ENCODE assay signal across 26 mouse cellular contexts in genomic region chr2:93807440-93807839, GRCm38 (mm10).
"Had no signal": no experiment of that assay in that cellular context is flagged by ENCODE, and none has a peak within 500 bp of the region (broad histone marks: within the 10 kb centered on the region; RNA-seq: fewer than 3 reads in every experiment).

No protein-coding gene starts in this region.

- ATAC-seq: hindbrain, embryonic 16.5 days; inflammation-experienced regulatory T-cells, adult 6 months; intestine, embryonic 15.5 days; intestine, postnatal 0 days; liver, postnatal 0 days had no signal

- H3K4me1 ChIP-seq: hindbrain, embryonic 10.5 days; hindbrain, embryonic 12.5 days; intestine, embryonic 15.5 days; limb, embryonic 10.5 days; limb, embryonic 12.5 days had no signal

- H3K9me3 ChIP-seq: hindbrain, embryonic 10.5 days; hindbrain, embryonic 12.5 days; intestine, embryonic 15.5 days; limb, embryonic 10.5 days; limb, embryonic 12.5 days; liver, embryonic 13.5 days; liver, embryonic 15.5 days had no signal

- DNase-seq: heart, adult 2 months; heart, postnatal 10 days; heart, postnatal 4 days; kidney, adult 18-20 months; kidney, adult 8-10 months; kidney, postnatal 10 days; kidney, postnatal 25 days; kidney, postnatal 4 days; liver; liver, embryonic 13.5 days; liver, postnatal 0 days; lung, adult 2 months had no signal

- H3K4me2 ChIP-seq: heart, embryonic 11.5 days; hindbrain, embryonic 12.5 days; hindbrain, embryonic 14.5 days; intestine, embryonic 15.5 days; limb, embryonic 12.5 days; liver, embryonic 11.5 days; liver, embryonic 13.5 days; liver, embryonic 15.5 days had no signal

- H3K27me3 ChIP-seq: hindbrain, embryonic 12.5 days; intestine, embryonic 15.5 days; limb, embryonic 12.5 days; liver, embryonic 13.5 days; liver, embryonic 15.5 days had no signal

- H3K27ac ChIP-seq: heart, adult 2 months; hindbrain, embryonic 10.5 days; hindbrain, embryonic 12.5 days; hindbrain, embryonic 14.5 days; intestine, embryonic 15.5 days; layer of hippocampus, adult 2 months; left cerebral cortex, adult 2 months; limb, embryonic 10.5 days; limb, embryonic 12.5 days; liver, embryonic 13.5 days; liver, embryonic 15.5 days had no signal

- H3K4me3 ChIP-seq: heart, adult 2 months; hindbrain, embryonic 10.5 days; hindbrain, embryonic 12.5 days; intestine, embryonic 15.5 days; layer of hippocampus, adult 2 months; left cerebral cortex, adult 2 months; limb, embryonic 10.5 days; limb, embryonic 12.5 days; liver, embryonic 13.5 days; liver, embryonic 15.5 days had no signal

- H3K9ac ChIP-seq: hindbrain, embryonic 12.5 days; hindbrain, embryonic 14.5 days; intestine, embryonic 15.5 days; limb, embryonic 12.5 days; liver, embryonic 13.5 days; liver, embryonic 15.5 days; liver, postnatal 0 days had no signal
